Mouse (Mus musculus) embryonic fibroblast, embryonic 13.5 days (primary cell): ENCODE results near the gene Tmcc2. TPM values are rescaled to one million over a fixed set of nuclear protein-coding genes. Genes with fewer than 3 reads are reported as not detected.

Source experiments
- H3K27ac ChIP-seq: 2 replicates; pipeline ENCODE4 v1.5.1; 2012; ENCODE audit warnings: low read length, control low read depth, inconsistent platforms; ENCODE audit not compliant: insufficient read depth
- H3K4me1 ChIP-seq: 2 replicates; pipeline ENCODE4 v1.6.1; 2011; ENCODE audit warnings: low read length; ENCODE audit not compliant: control insufficient read depth, insufficient read depth
- H3K4me3 ChIP-seq: 2 replicates; pipeline ENCODE4 v1.5.1; 2011; ENCODE audit warnings: mild to moderate bottlenecking, control low read depth, low read length; ENCODE audit not compliant: insufficient read depth
- CTCF ChIP-seq: IDR thresholded peaks from 2 replicates; pipeline ENCODE4 v1.5.1; 2011; ENCODE audit warnings: mild to moderate bottlenecking, control low read depth, low read length, moderate library complexity, borderline replicate concordance; ENCODE audit not compliant: insufficient read depth
- POLR2A ChIP-seq: IDR thresholded peaks from 2 replicates; pipeline ENCODE4 v1.6.1; 2011; ENCODE audit warnings: low read depth, mild to moderate bottlenecking, control low read depth, low read length, moderate library complexity
- polyA plus RNA-seq: library from polyadenylated mRNA; stranded (reverse); fragments of >200 nt; gene quantifications from 2 replicates; pipeline ENCODE4 v1.2.4, GENCODE M21; 2011; ENCODE audit warnings: low read depth; ENCODE audit not compliant: missing spikeins, insufficient read length

Tmcc2 gene
- polyA plus RNA-seq, 1 experiment, result 12.6 TPM

- Histone ChIP-seq H3K4me1 (peaks cover 7% of the 10 kb centered on the region; the same call in 1 of the 2 replicates), H3K4me3 (no peak overlapping the region), H3K27ac (no peak overlapping the region)
- no peak for TF ChIP-seq CTCF
- no peak for TF ChIP-seq POLR2A
Observed at GRCm38 (mm10) chr1:132311174-132311859, 79.8 kb downstream of the Tmcc2 start.

- H3K4me1 ChIP-seq, result peaks cover 7% of the 10 kb centered on the region; the same call in 1 of the 2 replicates
- no peak overlapping the region for H3K27ac ChIP-seq
- no peak overlapping the region for H3K4me3 ChIP-seq
- no peak for TF ChIP-seq POLR2A
- TF ChIP-seq CTCF, result no peak
Observed at GRCm38 (mm10) chr1:132310754-132311153, 80.3 kb downstream of the Tmcc2 start.

GRCm38 (mm10) chr1:132308674-132309073 lies 82.4 kb downstream of the Tmcc2 start:
- Histone ChIP-seq H3K27ac (no peak overlapping the region), H3K4me1 (peaks cover 7% of the 10 kb centered on the region; the same call in 1 of the 2 replicates), H3K4me3 (no peak overlapping the region)
- TF ChIP-seq POLR2A (no peak), CTCF (no peak)

DNA sequence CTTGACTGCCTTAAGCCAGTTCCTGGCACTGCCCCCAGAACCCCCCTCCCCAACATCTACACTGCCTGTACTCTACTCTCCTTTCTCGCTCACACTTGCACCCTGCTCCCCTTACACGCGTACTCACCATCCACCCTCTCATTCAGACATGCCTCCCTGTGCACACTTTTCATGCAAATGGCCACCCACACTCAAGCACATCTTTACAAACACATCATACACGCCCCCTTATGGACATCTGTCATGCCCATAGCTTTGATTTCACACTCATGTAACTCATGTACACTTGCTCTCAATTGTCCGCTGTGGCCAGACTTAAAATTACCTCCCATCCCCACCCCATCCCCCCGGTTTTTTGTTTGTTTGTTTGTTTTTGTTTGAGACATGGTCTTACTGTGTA lies 83.1 kb downstream of the Tmcc2 start:
- TF ChIP-seq POLR2A, result no peak
- no peak for TF ChIP-seq CTCF

GRCm38 (mm10) chr1:132306808-132307207 lies 84.3 kb downstream of the Tmcc2 start:
- TF ChIP-seq CTCF, result no peak
- 0 out of 2 replicates have a peak, but pooled peaks have one; percentile 29 for TF ChIP-seq POLR2A
- H3K4me3 ChIP-seq, result no peak overlapping the region
- no peak overlapping the region for H3K27ac ChIP-seq
- peaks cover 7% of the 10 kb centered on the region; the same call in 1 of the 2 replicates for H3K4me1 ChIP-seq

More for the DNA sequence above, 83.1 kb downstream of the Tmcc2 start:
- no peak overlapping the region for H3K4me3 ChIP-seq
- H3K27ac ChIP-seq, result no peak overlapping the region
- H3K4me1 ChIP-seq, result peaks cover 7% of the 10 kb centered on the region; the same call in 1 of the 2 replicates

Other genes starting within 250 kb of the Tmcc2 start
- not detected in 2 replicates for gene Lemd1, start 199.8 kb downstream of the Tmcc2 start, polyA plus RNA-seq
- not detected in 2 replicates for gene AC124108.1, start 199.8 kb downstream of the Tmcc2 start, polyA plus RNA-seq
- not detected in 2 replicates for gene Gm10188, start 161.5 kb downstream of the Tmcc2 start, polyA plus RNA-seq
- 10.5 and 16.1 TPM in 2 replicates for gene Klhdc8a, start 92.7 kb downstream of the Tmcc2 start, polyA plus RNA-seq
- gene Nuak2, start 75.2 kb downstream of the Tmcc2 start, polyA plus RNA-seq, result 9.2 and 14.2 TPM in 2 replicates
- 18.0 and 23.3 TPM in 2 replicates for gene Dstyk, start 26.3 kb upstream of the Tmcc2 start, polyA plus RNA-seq
- gene Rbbp5, start 86.1 kb upstream of the Tmcc2 start, polyA plus RNA-seq, result 37.4 and 39.2 TPM in 2 replicates
- gene Tmem81, start 114.9 kb upstream of the Tmcc2 start, polyA plus RNA-seq, result 3.2 and 4.9 TPM in 2 replicates
- gene Cntn2, start 152.0 kb upstream of the Tmcc2 start, polyA plus RNA-seq, result not detected in 2 replicates